Mouse (Mus musculus) fibroblast of lung, adult 2 months (primary cell): ENCODE data around the gene Nhs.
A peak's percentile ranks its signal among the peaks of the same experiment; 100 is the strongest.

Experiments
- DNase-seq: peaks from one replicate; pipeline ENCODE4 v3.0.0-alpha.2; 2011; ENCODE audit warnings: low read depth

Nhs gene

GRCm38 (mm10) chrX:162159637-162160611, at the start of gene Nhs:
Gene Nhs (minus strand): TSS chrX:162159730.
- DNase-seq: peak; percentile 40

- DNase-seq: no peak
Measured at GRCm38 (mm10) chrX:162206350-162206884, 46.9 kb upstream of the Nhs start.

DNA sequence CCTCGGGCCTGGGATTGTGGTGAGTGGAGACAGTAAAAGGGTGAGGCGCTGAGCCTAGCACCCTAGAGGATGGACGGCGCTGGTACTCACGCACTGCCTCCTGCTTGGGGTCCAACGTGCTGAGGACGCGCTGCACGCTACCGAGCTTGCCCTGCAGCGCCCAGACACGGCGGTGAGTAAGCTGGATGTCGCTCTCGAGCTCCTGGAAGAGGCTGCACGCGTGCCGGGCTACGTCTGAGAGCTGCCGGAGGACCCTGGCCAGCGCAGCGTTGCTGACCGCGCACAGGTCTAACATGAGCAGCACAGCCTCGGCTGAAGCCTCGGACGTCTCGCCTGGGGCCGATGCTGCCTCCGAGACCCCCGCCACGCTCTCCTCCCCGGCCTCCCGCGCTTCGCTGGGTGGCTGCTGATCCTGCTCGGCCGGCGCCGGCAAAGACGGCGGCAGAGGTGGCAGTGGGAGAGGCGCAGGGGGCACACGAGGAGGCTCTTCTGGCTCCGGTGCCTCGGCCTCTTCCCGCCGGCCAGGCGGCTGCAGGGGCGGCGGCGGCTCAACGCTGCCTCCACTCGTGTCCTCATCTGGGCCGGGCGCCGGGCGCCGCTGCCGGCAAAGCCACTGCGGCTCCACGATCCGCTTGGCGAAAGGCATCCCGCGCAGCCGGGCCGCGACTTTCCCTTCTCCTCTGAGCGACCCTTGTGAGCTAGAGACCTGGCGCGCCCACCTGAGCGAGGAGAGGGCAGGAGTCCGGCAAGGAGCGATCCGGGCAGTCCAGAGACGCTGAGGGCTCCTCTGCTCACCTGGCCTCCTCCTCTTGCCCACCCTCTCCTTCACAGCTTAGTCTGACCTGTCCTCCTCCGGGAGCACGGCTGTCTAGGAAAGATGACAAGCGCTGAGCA, 540 bp downstream of the Nhs start:
- no peak for DNase-seq

DNA sequence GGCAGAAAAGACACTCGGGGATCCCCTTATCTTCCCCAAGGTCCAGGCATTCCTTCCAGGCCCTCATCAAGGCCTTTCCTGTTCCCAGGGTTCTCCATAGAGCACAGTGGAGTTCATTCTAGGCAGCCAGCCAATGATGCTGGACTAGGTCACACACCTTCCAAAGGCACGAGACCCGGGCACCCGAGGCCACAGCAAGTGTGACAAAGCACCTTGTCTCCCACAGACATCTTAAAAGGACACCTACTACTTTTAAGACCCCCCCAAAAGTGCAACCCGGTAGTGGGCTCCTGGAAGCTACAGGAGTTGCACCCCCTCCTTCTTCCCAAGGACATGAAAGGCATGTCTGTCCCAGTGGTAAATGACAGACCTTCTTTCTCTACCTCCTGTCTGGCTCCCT, 1.4 kb downstream of the Nhs start:
- no peak for DNase-seq

DNA sequence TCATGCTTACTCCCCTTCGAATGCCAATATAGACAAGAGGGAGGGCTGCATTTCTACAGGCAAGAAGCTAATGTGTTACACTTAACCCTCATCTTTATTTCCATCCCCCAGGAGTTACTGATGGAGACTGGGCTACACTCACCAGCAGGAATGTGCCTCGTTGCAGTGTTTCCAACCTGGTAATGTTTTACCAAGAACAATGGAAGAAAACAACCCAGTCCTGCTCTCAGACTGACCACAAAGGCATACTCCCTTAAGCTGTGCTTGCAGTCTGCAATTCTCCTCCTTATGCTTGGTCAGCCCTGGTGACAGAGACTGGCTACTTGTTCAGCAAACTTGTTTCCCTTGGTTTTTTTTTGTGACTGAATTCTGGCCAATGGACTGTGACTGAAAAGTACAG, 21.7 kb downstream of the Nhs start:
- DNase-seq: no peak

- DNase-seq: no peak
Measured at GRCm38 (mm10) chrX:162113257-162113656, 46.3 kb downstream of the Nhs start.

DNA sequence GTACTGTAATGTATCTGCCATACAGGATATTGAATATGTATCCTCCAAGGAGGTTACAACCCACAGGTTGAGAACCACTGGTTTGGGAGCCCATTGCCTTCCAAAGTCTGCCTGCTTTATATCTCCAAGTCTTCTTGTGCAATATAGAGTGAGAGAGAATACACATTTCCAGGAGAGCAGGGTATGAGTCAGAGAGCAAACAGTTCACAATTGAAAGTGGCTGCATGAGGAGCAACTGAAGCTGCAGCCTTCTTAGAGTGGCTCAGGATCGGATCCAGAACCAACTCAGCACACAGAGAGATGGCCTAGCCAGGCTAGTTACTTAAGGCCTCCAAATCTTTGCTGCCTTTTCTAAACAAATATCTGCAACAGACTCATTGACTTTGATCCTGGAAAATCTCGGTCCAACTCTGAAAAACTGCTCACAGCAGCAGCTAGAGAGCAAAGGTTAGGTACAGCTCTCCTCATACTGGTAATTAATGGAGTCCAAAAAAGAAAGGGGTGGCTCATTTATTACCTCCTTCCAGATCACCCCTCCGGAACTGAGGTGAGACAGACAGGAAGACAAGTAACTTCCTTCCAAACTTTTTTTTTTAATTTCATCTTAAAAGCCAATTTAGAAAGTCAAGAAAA, 56.6 kb downstream of the Nhs start:
- no peak for DNase-seq

- DNase-seq: no peak
Measured at GRCm38 (mm10) chrX:162098364-162098763, 61.2 kb downstream of the Nhs start.

- no peak for DNase-seq
Measured at GRCm38 (mm10) chrX:162087291-162087690, 72.2 kb downstream of the Nhs start.

DNA sequence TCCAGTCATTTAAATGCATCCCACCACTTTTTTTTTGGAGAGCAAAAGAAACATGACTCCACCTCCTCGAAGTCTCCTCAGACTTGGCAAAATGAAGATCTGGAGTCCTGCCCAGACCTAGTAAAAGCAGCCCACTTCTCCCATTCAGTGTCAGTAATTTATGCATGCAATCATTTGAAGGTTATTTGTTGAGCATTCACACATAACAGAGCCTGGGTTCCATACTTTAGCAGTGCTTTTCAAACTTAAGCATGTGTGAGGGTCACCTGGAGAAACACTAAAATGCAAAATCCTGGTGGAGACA, 73.7 kb downstream of the Nhs start:
- DNase-seq: peak; percentile 37

DNA sequence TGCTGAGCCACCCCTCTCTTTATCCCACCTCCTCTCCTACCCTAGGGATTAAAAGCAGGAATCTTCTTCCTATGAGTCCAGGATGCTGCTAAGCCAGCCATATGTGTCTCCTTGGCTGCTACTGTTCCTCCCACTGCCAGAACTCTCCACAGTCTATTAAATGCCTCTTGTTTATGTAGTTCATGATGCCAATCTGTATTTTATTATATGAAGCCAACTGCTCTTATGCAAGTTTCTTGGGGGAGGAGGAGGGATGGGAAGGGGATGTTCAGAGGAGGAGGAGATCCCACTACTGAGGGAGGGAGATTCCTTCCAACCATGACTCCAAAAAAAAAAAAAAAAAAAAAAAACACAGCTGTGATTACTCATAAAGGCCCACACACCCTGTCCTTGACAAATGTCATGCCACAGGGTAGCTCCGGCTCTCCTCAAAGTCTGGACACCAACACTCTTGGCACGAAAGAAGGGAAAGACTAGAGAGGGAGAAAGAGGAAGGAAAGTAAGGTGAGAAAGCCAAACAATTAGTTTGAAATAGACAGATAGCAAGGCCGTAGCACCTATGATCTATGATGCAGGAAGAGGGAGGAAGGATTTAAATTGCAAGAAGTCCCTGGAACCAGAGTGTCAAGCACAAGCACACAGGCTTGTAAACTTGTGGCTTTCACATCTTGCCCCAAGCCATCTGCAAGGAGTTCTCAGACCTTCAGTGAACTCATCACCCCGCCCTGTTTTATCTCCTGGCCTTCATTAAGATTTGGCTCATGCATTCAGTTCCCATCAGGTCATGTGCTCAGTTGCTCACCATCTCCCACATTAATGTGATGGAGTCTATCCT, 74.3 kb downstream of the Nhs start:
- DNase-seq: no peak

DNA sequence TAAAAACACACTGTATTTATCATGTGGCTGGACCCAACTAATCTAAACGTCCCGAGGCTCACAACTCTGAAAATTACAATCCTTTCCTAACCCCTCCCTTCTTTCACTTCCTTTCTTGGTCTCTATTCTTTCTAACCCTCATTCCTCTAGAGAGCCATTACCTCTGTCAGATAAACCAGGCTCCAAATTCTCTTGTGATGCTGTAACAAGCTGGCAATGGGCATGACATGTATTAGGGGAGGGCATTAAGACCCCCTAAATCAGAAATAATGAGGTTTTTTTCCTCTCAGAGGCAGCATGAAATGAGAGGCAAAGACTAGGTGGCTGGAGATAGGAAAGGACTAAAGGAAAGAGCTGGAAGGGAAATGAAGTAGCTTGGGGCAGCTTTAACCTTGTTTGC, 96.4 kb downstream of the Nhs start:
- DNase-seq: no peak

DNA sequence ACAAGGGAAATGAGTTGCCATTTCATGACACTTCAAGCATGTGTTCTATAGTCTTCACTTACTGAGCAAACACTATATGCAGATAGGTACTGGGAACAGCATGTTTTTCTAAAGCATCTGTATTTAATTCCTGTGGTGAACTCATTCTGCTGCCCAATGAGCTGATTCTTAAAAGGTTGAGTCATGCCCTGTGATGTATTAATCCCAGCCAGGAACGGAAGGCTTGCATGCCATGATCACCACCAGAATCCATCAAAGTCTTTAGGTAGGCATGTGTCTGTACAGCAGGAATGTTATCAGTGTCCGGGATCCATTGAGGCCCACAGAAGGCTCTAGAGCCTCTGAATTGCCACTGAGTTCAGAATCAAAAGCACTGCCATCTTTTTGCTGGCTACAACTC, 103.9 kb downstream of the Nhs start:
- DNase-seq: peak; percentile 49

GRCm38 (mm10) chrX:162053566-162053965, 106.0 kb downstream of the Nhs start:
- DNase-seq: no peak

- DNase-seq: no peak
Measured at GRCm38 (mm10) chrX:162052534-162052933, 107.0 kb downstream of the Nhs start.

DNA sequence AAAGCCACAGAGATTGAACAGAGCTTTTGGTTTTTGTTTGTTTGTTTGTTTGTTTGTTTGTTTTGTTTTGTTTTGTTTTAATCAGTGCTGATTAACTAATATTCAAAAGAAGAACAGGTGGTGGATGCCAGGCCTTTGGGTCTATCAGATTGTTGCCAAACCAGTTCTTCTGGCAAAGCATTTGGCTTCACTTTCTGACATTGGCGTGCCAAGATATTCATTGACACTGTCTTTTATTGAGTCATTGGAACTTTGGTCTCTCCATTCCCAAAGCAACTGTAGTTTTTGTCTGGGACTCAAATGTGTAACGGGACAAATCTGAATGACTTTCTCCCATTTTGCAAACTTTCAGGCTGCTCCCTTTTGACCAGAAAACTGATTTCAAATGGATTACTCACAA, 109.9 kb downstream of the Nhs start:
- no peak for DNase-seq

GRCm38 (mm10) chrX:162045527-162045926, 114.0 kb downstream of the Nhs start:
- peak; percentile 36 for DNase-seq

- no peak for DNase-seq
Measured at GRCm38 (mm10) chrX:162044109-162044508, 115.4 kb downstream of the Nhs start.

- DNase-seq: no peak
Measured at GRCm38 (mm10) chrX:162025210-162025953, 134.1 kb downstream of the Nhs start.

- DNase-seq: no peak
Measured at GRCm38 (mm10) chrX:162021724-162022123, 137.8 kb downstream of the Nhs start.
